Mouse (Mus musculus) hindbrain, embryonic 15.5 days (tissue): Measurements from ENCODE around the gene Slfn14. TPM values are rescaled to one million over a fixed set of nuclear protein-coding genes. Genes with fewer than 3 reads are reported as not detected.

Experiments used
- ATAC-seq: fragments of 200-750 bp; cut with Nextera tagmentation; 2 replicates; pipeline ENCODE4 v1.8.0; 2017; ENCODE audit warnings: low read depth, moderate number of reproducible peaks, moderate TSS enrichment; ENCODE audit not compliant: low FRiP score
- H3K27ac ChIP-seq: fragments of 300-500 bp; sonication (generic); replicated peaks from 2 replicates; pipeline ENCODE4 v1.5.1; 2015; ENCODE audit warnings: mild to moderate bottlenecking, inconsistent platforms
- H3K27me3 ChIP-seq: fragments of 300-500 bp; sonication (generic); 2 replicates; pipeline ENCODE4 v1.6.1; 2015; ENCODE audit warnings: control low read depth, inconsistent platforms
- H3K36me3 ChIP-seq: fragments of 300-500 bp; sonication (generic); 2 replicates; pipeline ENCODE4 v1.6.1; 2015; ENCODE audit warnings: control low read depth, inconsistent platforms
- H3K4me1 ChIP-seq: fragments of 300-500 bp; sonication (generic); replicated peaks from 2 replicates; pipeline ENCODE4 v1.6.1; 2015; ENCODE audit warnings: control low read depth, inconsistent platforms
- H3K4me2 ChIP-seq: fragments of 300-500 bp; sonication (generic); 2 replicates; pipeline ENCODE4 v1.6.1; 2015; ENCODE audit warnings: moderate library complexity, mild to moderate bottlenecking, inconsistent platforms
- H3K4me3 ChIP-seq: fragments of 300-500 bp; sonication (generic); 2 replicates; pipeline ENCODE4 v1.5.1; 2015; ENCODE audit warnings: mild to moderate bottlenecking, inconsistent platforms
- H3K9ac ChIP-seq: fragments of 300-500 bp; sonication (generic); 2 replicates; pipeline ENCODE4 v1.6.1; 2015; ENCODE audit warnings: inconsistent platforms
- H3K9me3 ChIP-seq: fragments of 300-500 bp; sonication (generic); 2 replicates; pipeline ENCODE4 v1.6.1; 2016; ENCODE audit warnings: control low read depth, inconsistent platforms
- WGBS: fragments of 180-500 bp; shearing (Covaris S2); methylation state at CpG from one replicate; pipeline ENCODE4 v1.1.7; 2015; 5-methylcytosine and 5-hydroxymethylcytosine counted together
- polyA plus RNA-seq: library from polyadenylated mRNA; unstranded; fragments of >200 nt; fragmentation: Nextera tagmentation; extraction: Ambion mirVana; gene quantifications from 2 replicates; pipeline ENCODE4 v1.2.1, GENCODE M21; 2015

The Slfn14 gene
- polyA plus RNA-seq, 1 experiment from 2014 or later, result 0.09 TPM

GRCm38 (mm10) chr11:83230966-83231365 is 55.6 kb downstream of the Slfn14 start:
- ATAC-seq, result no peak
- no peak overlapping the region for H3K9ac ChIP-seq
- H3K4me3 ChIP-seq, result no peak overlapping the region
- H3K36me3 ChIP-seq, result no peaks in the 10 kb centered on the region
- H3K9me3 ChIP-seq, result no peaks in the 10 kb centered on the region
- H3K4me2 ChIP-seq, result no peak overlapping the region
- H3K27ac ChIP-seq, result no peak overlapping the region
- H3K4me1 ChIP-seq, result no peaks in the 10 kb centered on the region
- no peaks in the 10 kb centered on the region for H3K27me3 ChIP-seq
- WGBS, result 73% methylated on average over 3 of the region's 3 CpGs

- H3K27ac ChIP-seq, result no peak overlapping the region
- no peak overlapping the region for H3K9ac ChIP-seq
- H3K4me2 ChIP-seq, result no peak overlapping the region
- no peak for ATAC-seq
- no peaks in the 10 kb centered on the region for H3K27me3 ChIP-seq
- no peaks in the 10 kb centered on the region for H3K36me3 ChIP-seq
- no peaks in the 10 kb centered on the region for H3K4me1 ChIP-seq
- 87% methylated on average over 7 of the region's 7 CpGs for WGBS
- no peak overlapping the region for H3K4me3 ChIP-seq
- H3K9me3 ChIP-seq, result no peaks in the 10 kb centered on the region
Measured at GRCm38 (mm10) chr11:83227926-83228723, 58.4 kb downstream of the Slfn14 start.

GRCm38 (mm10) chr11:83225371-83225960 is 61.1 kb downstream of the Slfn14 start:
- no peak overlapping the region for H3K27ac ChIP-seq
- H3K36me3 ChIP-seq, result no peaks in the 10 kb centered on the region
- H3K9ac ChIP-seq, result no peak overlapping the region
- WGBS, result 90% methylated on average over 9 of the region's 9 CpGs
- no peak overlapping the region for H3K4me3 ChIP-seq
- no peaks in the 10 kb centered on the region for H3K27me3 ChIP-seq
- no peaks in the 10 kb centered on the region for H3K9me3 ChIP-seq
- H3K4me1 ChIP-seq, result no peaks in the 10 kb centered on the region
- no peak for ATAC-seq
- no peak overlapping the region for H3K4me2 ChIP-seq

Other genes starting within 250 kb of the Slfn14 start
- gene Slfn2, start 221.6 kb downstream of the Slfn14 start, polyA plus RNA-seq, result 1.6 and 2.2 TPM in 2 replicates
- 0.60 TPM in 1 of 2 replicates, not detected in the other for gene Slfn1, start 169.9 kb downstream of the Slfn14 start, polyA plus RNA-seq
- 0.39 TPM in 1 of 2 replicates, not detected in the other for gene Slfn4, start 111.5 kb downstream of the Slfn14 start, polyA plus RNA-seq
- 0.10 and 0.31 TPM in 2 replicates for gene Slfn3, start 95.4 kb downstream of the Slfn14 start, polyA plus RNA-seq
- 111 and 117 TPM in 2 replicates for gene Ap2b1, start 12.3 kb upstream of the Slfn14 start, polyA plus RNA-seq
- gene Pex12, start 15.9 kb upstream of the Slfn14 start, polyA plus RNA-seq, result 15.6 and 15.9 TPM in 2 replicates
- gene Rasl10b, start 122.4 kb upstream of the Slfn14 start, polyA plus RNA-seq, result 44.2 and 48.6 TPM in 2 replicates
- gene Gas2l2, start 142.7 kb upstream of the Slfn14 start, polyA plus RNA-seq, result 0.41 and 0.91 TPM in 2 replicates
- 0.42 and 0.78 TPM in 2 replicates for gene 1700020L24Rik, start 151.0 kb upstream of the Slfn14 start, polyA plus RNA-seq
- 4.2 TPM in 2 replicates for gene Mmp28, start 176.3 kb upstream of the Slfn14 start, polyA plus RNA-seq
- 9.9 and 12.2 TPM in 2 replicates for gene Taf15, start 186.4 kb upstream of the Slfn14 start, polyA plus RNA-seq
- gene Heatr9, start 235.4 kb upstream of the Slfn14 start, polyA plus RNA-seq, result not detected in 2 replicates
- gene Ccl5, start 243.8 kb upstream of the Slfn14 start, polyA plus RNA-seq, result 1.3 TPM in 1 of 2 replicates, not detected in the other